Mouse (Mus musculus): Measurements from ENCODE around the gene Taf12.

GRCm38 (mm10) chr4:132245643-132246042 is 28.5 kb upstream of the Taf12 start:
- TF ChIP-seq POLR2A (IDR thresholded peaks at IDR 0.05; ENCODE audit: insufficient read length, low read depth), result no peak
- TF ChIP-seq E2F4 (IDR thresholded peaks at IDR 0.05; ENCODE audit: insufficient read depth), result no peak
- no peak for TF ChIP-seq MYOD1 (IDR thresholded peaks at IDR 0.05; ENCODE audit: control insufficient read depth in 1 of 3, insufficient read length in 2 of 3, low read depth in 2 of 3)
- no peak for TF ChIP-seq TCF12 (IDR thresholded peaks at IDR 0.05; ENCODE audit: insufficient read depth, poor library complexity, severe bottlenecking)
- no peak for TF ChIP-seq MAX (IDR thresholded peaks at IDR 0.05; ENCODE audit: low read depth)
- TF ChIP-seq POLR2AphosphoS2 (IDR thresholded peaks at IDR 0.05; ENCODE audit: insufficient read length, low read depth), result no peak
- no peak for TF ChIP-seq USF1 (IDR thresholded peaks at IDR 0.05; ENCODE audit: low read depth)
- TF ChIP-seq SRF (IDR thresholded peaks at IDR 0.05; ENCODE audit: control insufficient read depth, insufficient read length, low read depth), result no peak
- TF ChIP-seq CEBPB (IDR thresholded peaks at IDR 0.05; ENCODE audit: insufficient read depth, poor library complexity, severe bottlenecking), result no peak
- TF ChIP-seq REST (IDR thresholded peaks at IDR 0.05; ENCODE audit: insufficient read depth, insufficient read length), result no peak

Data from myocyte (in vitro differentiated cells).